In the genomic region with DNA sequence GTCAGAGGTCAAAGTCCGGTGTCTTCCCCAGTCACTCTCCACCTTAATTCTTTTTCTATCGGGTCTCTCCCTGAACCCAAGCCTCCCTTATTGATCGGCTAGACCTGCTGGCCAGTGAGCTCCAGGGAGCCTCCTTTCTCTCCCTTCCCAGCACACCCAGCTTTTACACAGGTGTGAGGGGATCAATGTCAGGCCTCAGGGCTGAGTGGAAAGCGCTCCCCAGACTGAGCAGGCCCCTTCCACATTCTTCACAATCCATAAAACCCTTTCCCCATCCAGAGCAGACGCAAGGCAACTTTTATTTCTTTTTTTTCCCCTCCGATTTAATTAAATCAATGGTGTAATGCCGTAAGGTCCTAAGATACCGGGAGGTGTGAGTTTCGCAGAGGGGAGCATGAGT, we compare ENCODE assay signal across 14 mouse cellular contexts.
DNase-seq lines count a peak whose midpoint lies in the region; ATAC-seq lines count a peak whose summit lies in the region.
"Had no signal": no experiment of that assay in that cellular context is flagged by ENCODE, and none has a peak within 500 bp of the region (broad histone marks: within the 10 kb centered on the region; RNA-seq: fewer than 3 reads in every experiment).

No protein-coding gene starts in this region.

- 0 out of 2 replicates have a peak overlapping the region, but pooled peaks have one; percentile 44 for H3K9ac ChIP-seq in embryonic facial prominence, embryonic 13.5 days
- H3K9ac ChIP-seq in forebrain, embryonic 12.5 days = no peak overlapping the region
- peak overlapping the region; percentile 22; the same call in 1 of the 2 replicates for H3K9ac ChIP-seq in hindbrain, embryonic 14.5 days
- H3K9ac ChIP-seq in midbrain, embryonic 11.5 days (ENCODE audit: low read length) = 0 out of 2 replicates have a peak overlapping the region, but pooled peaks have one; percentile 6

- H3K9me3 ChIP-seq in embryonic facial prominence, embryonic 13.5 days = no peaks in the 10 kb centered on the region; the same call in 1 of the 2 replicates
- 0 out of 2 replicates have a peak, but pooled peaks cover 4% of the 10 kb centered on the region for H3K9me3 ChIP-seq in forebrain, embryonic 12.5 days
- H3K9me3 ChIP-seq in hindbrain, embryonic 14.5 days (ENCODE audit: control insufficient read depth, low read length) = no peaks in the 10 kb centered on the region
- H3K9me3 ChIP-seq in midbrain, embryonic 11.5 days (ENCODE audit: control insufficient read depth, low read length) = no peaks in the 10 kb centered on the region

- no peaks in the 10 kb centered on the region for H3K27me3 ChIP-seq in embryonic facial prominence, embryonic 13.5 days
- no peaks in the 10 kb centered on the region for H3K27me3 ChIP-seq in forebrain, embryonic 12.5 days
- no peaks in the 10 kb centered on the region for H3K27me3 ChIP-seq in hindbrain, embryonic 14.5 days (ENCODE audit: control insufficient read depth, insufficient read depth, low read length)
- H3K27me3 ChIP-seq in midbrain, embryonic 11.5 days (ENCODE audit: control insufficient read depth, insufficient read depth, low read length) = no peaks in the 10 kb centered on the region

- peak overlapping the region; percentile 82 for H3K27ac ChIP-seq in embryonic facial prominence, embryonic 13.5 days
- H3K27ac ChIP-seq in forebrain, embryonic 12.5 days = peak overlapping the region; percentile 82
- H3K27ac ChIP-seq in hindbrain, embryonic 14.5 days = peak overlapping the region; percentile 53; the same call in 1 of the 2 replicates
- peak overlapping the region; percentile 17 for H3K27ac ChIP-seq in midbrain, embryonic 11.5 days (ENCODE audit: low read depth, low read length)
- H3K27ac ChIP-seq: stomach, postnatal 0 days had no signal

- peaks cover 27% of the 10 kb centered on the region for H3K4me1 ChIP-seq in embryonic facial prominence, embryonic 13.5 days
- peaks cover 30% of the 10 kb centered on the region for H3K4me1 ChIP-seq in forebrain, embryonic 12.5 days
- H3K4me1 ChIP-seq in hindbrain, embryonic 14.5 days (replicated peaks; ENCODE audit: control insufficient read depth, insufficient read depth, low read length) = peaks cover 7% of the 10 kb centered on the region; the same call in 1 of the 2 replicates
- H3K4me1 ChIP-seq in midbrain, embryonic 11.5 days (ENCODE audit: control insufficient read depth, insufficient read depth, low read length) = peaks cover 13% of the 10 kb centered on the region

- WGBS in embryonic facial prominence, embryonic 13.5 days = 20% methylated on average over 9 of the region's 9 CpGs
- WGBS in forebrain, embryonic 12.5 days = 4% methylated on average over 9 of the region's 9 CpGs
- WGBS in hindbrain, embryonic 14.5 days = 28% methylated on average over 9 of the region's 9 CpGs
- WGBS in midbrain, embryonic 11.5 days = 17% methylated on average over 9 of the region's 9 CpGs

- no peak for ATAC-seq in embryonic facial prominence, embryonic 13.5 days (ENCODE audit: insufficient number of reproducible peaks, insufficient read depth, low FRiP score, low TSS enrichment, low read depth)
- ATAC-seq in forebrain, embryonic 12.5 days (ENCODE audit: low FRiP score) = peak; percentile 52
- ATAC-seq in hindbrain, embryonic 14.5 days (ENCODE audit: low FRiP score) = no peak
- peak; percentile 28; the same call in 1 of the 2 replicates for ATAC-seq in midbrain, embryonic 11.5 days (ENCODE audit: low FRiP score)
- ATAC-seq: intestine, postnatal 0 days had no signal

- no peak for DNase-seq in hindbrain, embryonic 14.5 days (ENCODE audit: low spot score)
- no peak for DNase-seq in midbrain, embryonic 11.5 days (ENCODE audit: low spot score, missing footprints)
- DNase-seq in layer of hippocampus, postnatal 25 days (ENCODE audit: extremely low spot score in 1 of 2, low spot score in 1 of 2) = no peak
- DNase-seq in thymus, adult 18-20 months = no peak
- no peak for DNase-seq in kidney, adult 9 months
- DNase-seq in testis, postnatal 14 days (ENCODE audit: low spot score) = no peak
- DNase-seq: gastrocnemius, postnatal 25 days; layer of hippocampus, postnatal 36 days; right cerebral cortex, adult 18-20 months had no signal

- no peak overlapping the region for H3K4me2 ChIP-seq in embryonic facial prominence, embryonic 13.5 days
- H3K4me2 ChIP-seq in forebrain, embryonic 12.5 days = peak overlapping the region; percentile 30; the same call in 1 of the 2 replicates
- H3K4me2 ChIP-seq in hindbrain, embryonic 14.5 days (replicated peaks) = no peak overlapping the region
- H3K4me2 ChIP-seq in midbrain, embryonic 11.5 days = no peak overlapping the region
- H3K4me2 ChIP-seq: heart, embryonic 11.5 days had no signal

- no peak overlapping the region for H3K4me3 ChIP-seq in embryonic facial prominence, embryonic 13.5 days
- no peak overlapping the region for H3K4me3 ChIP-seq in forebrain, embryonic 12.5 days (replicated peaks)
- no peak overlapping the region for H3K4me3 ChIP-seq in hindbrain, embryonic 14.5 days (replicated peaks; ENCODE audit: low read length)
- H3K4me3 ChIP-seq in midbrain, embryonic 11.5 days (ENCODE audit: low read depth, low read length) = no peak overlapping the region

- no peaks in the 10 kb centered on the region for H3K36me3 ChIP-seq in embryonic facial prominence, embryonic 13.5 days
- H3K36me3 ChIP-seq in forebrain, embryonic 12.5 days (replicated peaks) = no peaks in the 10 kb centered on the region
- H3K36me3 ChIP-seq in hindbrain, embryonic 14.5 days (replicated peaks; ENCODE audit: control insufficient read depth, insufficient read depth) = no peaks in the 10 kb centered on the region
- no peaks in the 10 kb centered on the region for H3K36me3 ChIP-seq in midbrain, embryonic 11.5 days (ENCODE audit: control insufficient read depth, insufficient read depth, low read length)

Comparison
In these comparisons a context has a peak if more than half of its experiments do, and no peak if none do; other contexts are left out.
1. ATAC-seq: peak in forebrain, embryonic 12.5 days (single experiment) and midbrain, embryonic 11.5 days (single experiment); none in embryonic facial prominence, embryonic 13.5 days (single experiment) and hindbrain, embryonic 14.5 days (single experiment).
2. H3K27ac ChIP-seq: peak in every context shown above with its lines; median percentile 82 in embryonic facial prominence, embryonic 13.5 days; 82 in forebrain, embryonic 12.5 days; 53 in hindbrain, embryonic 14.5 days; 17 in midbrain, embryonic 11.5 days.